Mouse (Mus musculus) heart, postnatal 36 days (tissue): Measurements from ENCODE around the gene Sept12. TPM values are rescaled to one million over a fixed set of nuclear protein-coding genes. Genes with fewer than 3 reads are reported as not detected.

ENCODE experiments used
- DNase-seq, 2 experiments: peaks; one replicate each; pipeline ENCODE4 v3.0.0; 2021 to 2022
- intact Hi-C: fragments of 180-260 bp; cut with DNase I; formaldehyde crosslinking; loops from one replicate; pipeline ENCODE4 v1.15.1; 2025
- total RNA-seq, 2 experiments: library from RNA; stranded (reverse); gene quantifications; 2 replicates each; pipeline ENCODE4 v1.2.3; 2021

Sept12 gene
- total RNA-seq, 2 experiments from 2014 or later = not detected

DNA sequence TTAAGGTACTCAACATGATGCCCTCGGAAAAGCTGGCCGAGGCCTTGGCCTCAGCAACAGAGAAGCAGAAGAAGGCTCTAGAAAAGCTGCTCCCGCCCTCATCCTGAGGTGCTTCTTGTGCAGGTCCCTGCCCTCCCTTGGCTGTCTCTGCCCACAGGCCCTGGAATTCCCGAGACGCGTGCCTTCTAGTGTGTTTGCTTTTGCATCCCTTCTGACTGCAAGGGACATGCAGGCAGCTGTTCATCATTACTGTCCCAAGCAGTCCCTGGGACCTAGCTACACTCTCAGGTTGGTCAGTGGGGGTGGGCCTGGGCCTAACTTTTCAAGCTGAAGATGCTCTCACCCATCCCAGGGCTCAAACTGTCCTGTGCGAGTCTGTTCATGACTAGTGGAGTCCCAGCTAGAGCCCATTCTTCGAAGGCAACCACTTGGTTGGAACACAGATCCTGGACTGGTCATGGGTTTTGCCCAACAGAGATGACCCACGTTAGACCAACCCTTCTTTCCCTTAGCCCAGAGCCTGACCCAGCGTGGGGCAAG lies 57.3 kb downstream of the Sept12 start:
- intact Hi-C loops = no loop called here
- no peak for DNase-seq

GRCm38 (mm10) chr16:4939412-4939811 lies 58.2 kb downstream of the Sept12 start:
- DNase-seq = no peak
- intact Hi-C loops = no loop called here

GRCm38 (mm10) chr16:4938989-4939388 lies 58.7 kb downstream of the Sept12 start:
- peak; percentile 94 to 95 for DNase-seq
- intact Hi-C loops = no loop called here

DNA sequence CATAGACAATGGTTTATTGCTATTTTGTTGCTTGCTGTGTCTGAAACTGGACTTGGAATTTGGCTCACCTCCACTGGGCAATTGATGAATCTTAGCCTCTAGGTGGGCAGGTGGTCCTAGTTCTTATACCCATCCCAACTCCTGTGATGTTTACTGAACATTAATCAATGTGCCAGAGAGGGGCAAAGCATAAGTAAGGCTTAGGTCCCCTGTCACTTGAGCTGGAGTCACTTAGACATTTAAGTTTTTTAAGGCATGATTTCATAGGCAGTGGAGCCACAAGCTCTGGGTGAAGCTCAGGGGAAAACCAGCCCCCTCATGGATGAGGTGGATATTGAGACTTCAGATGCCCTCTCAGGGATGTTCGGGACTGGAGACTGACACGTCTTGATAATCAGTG lies 59.2 kb downstream of the Sept12 start, which contains the start of gene Nudt16l1:
Gene Nudt16l1 (plus strand): TSS at position 301 of the 400 bp plus-strand sequence.
- DNase-seq = no peak
- intact Hi-C loops = no loop called here

GRCm38 (mm10) chr16:4937351-4938190 lies 60.1 kb downstream of the Sept12 start:
- intact Hi-C loops = no loop called here
- DNase-seq = no peak

Other genes with a start within 250 kb of the Sept12 start
- gene Cdip1, start 207.6 kb downstream of the Sept12 start, total RNA-seq = 10 to 100 TPM; 59.0 to 66.1 TPM
- gene 4930562C15Rik, start 162.4 kb downstream of the Sept12 start, total RNA-seq = not detected
- 10 to 100 TPM; 20.0 to 21.6 TPM for gene Ubald1, start 117.5 kb downstream of the Sept12 start, total RNA-seq
- gene Mgrn1, start 111.6 kb downstream of the Sept12 start, total RNA-seq = 100 to 1,000 TPM; 154 to 155 TPM
- 10 to 100 TPM; 20.5 to 21.3 TPM for gene Nudt16l1, start 59.1 kb downstream of the Sept12 start, total RNA-seq
- gene Anks3, start 33.6 kb downstream of the Sept12 start, total RNA-seq = 10 to 100 TPM; 12.4 to 12.9 TPM
- not detected for gene Smim22, start 9.4 kb upstream of the Sept12 start, total RNA-seq
- 10 to 100 TPM; 16.2 to 19.7 TPM for gene Rogdi, start 15.7 kb upstream of the Sept12 start, total RNA-seq
- gene Glyr1, start 52.0 kb upstream of the Sept12 start, total RNA-seq = 10 to 100 TPM; 43.8 to 46.0 TPM
- 10 to 100 TPM; 26.4 to 28.5 TPM for gene Ubn1, start 52.2 kb upstream of the Sept12 start, total RNA-seq
- gene Ppl, start 134.6 kb upstream of the Sept12 start, total RNA-seq = 1 to 10 TPM; 4.9 to 6.7 TPM
- under 1 TPM; 0.51 to 0.78 TPM for gene Sec14l5, start 149.3 kb upstream of the Sept12 start, total RNA-seq
- gene Nagpa, start 206.2 kb upstream of the Sept12 start, total RNA-seq = 10 to 100 TPM; 13.4 to 14.5 TPM
- gene AU021092, start 224.4 kb upstream of the Sept12 start, total RNA-seq = 10 to 100 TPM; 22.9 to 23.6 TPM
- gene Alg1, start 235.8 kb upstream of the Sept12 start, total RNA-seq = 10 to 100 TPM; 13.8 to 14.7 TPM